Mouse (Mus musculus) midbrain, embryonic 11.5 days (tissue): Measurements from ENCODE around the gene Atl3. TPM values are rescaled to one million over a fixed set of nuclear protein-coding genes. Genes with fewer than 3 reads are reported as not detected.

ENCODE experiments used
- ATAC-seq: fragments of 200-750 bp; cut with Nextera tagmentation; 2 replicates; pipeline ENCODE4 v1.8.0; 2017; ENCODE audit warnings: moderate TSS enrichment, moderate library complexity; ENCODE audit not compliant: low FRiP score
- DNase-seq: peaks from one replicate; pipeline ENCODE4 v3.0.0; 2015; ENCODE audit warnings: low spot score; ENCODE audit errors: missing footprints
- H3K27ac ChIP-seq: fragments of 300-500 bp; sonication (generic); 2 replicates; pipeline ENCODE4 v1.5.1; 2014; ENCODE audit warnings: low read depth, low read length
- H3K27me3 ChIP-seq: fragments of 300-500 bp; sonication (generic); 2 replicates; pipeline ENCODE4 v1.6.1; 2014; ENCODE audit warnings: mild to moderate bottlenecking, low read length, moderate library complexity, mixed read lengths; ENCODE audit not compliant: control insufficient read depth, insufficient read depth
- H3K36me3 ChIP-seq: fragments of 300-500 bp; sonication (generic); 2 replicates; pipeline ENCODE4 v1.6.1; 2014; ENCODE audit warnings: mild to moderate bottlenecking, low read length, moderate library complexity, mixed read lengths; ENCODE audit not compliant: control insufficient read depth, insufficient read depth
- H3K4me1 ChIP-seq: fragments of 300-500 bp; sonication (generic); 2 replicates; pipeline ENCODE4 v1.6.1; 2014; ENCODE audit warnings: low read length; ENCODE audit not compliant: control insufficient read depth, insufficient read depth
- H3K4me2 ChIP-seq: fragments of 300-500 bp; sonication (generic); 2 replicates; pipeline ENCODE4 v1.6.1; 2014; ENCODE audit warnings: mild to moderate bottlenecking, moderate library complexity
- H3K4me3 ChIP-seq: fragments of 300-500 bp; sonication (generic); 2 replicates; pipeline ENCODE4 v1.5.1; 2014; ENCODE audit warnings: low read depth, low read length
- H3K9ac ChIP-seq: fragments of 300-500 bp; sonication (generic); 2 replicates; pipeline ENCODE4 v1.6.1; 2014; ENCODE audit warnings: low read length
- H3K9me3 ChIP-seq: fragments of 300-500 bp; sonication (generic); 2 replicates; pipeline ENCODE4 v1.6.1; 2016; ENCODE audit warnings: low read length; ENCODE audit not compliant: control insufficient read depth
- WGBS: fragments of 180-500 bp; shearing (Covaris S2); extraction: QIAGEN DNeasy Blood & Tissue Kit; methylation state at CpG from one replicate; pipeline ENCODE4 v1.1.7; 2014; 5-methylcytosine and 5-hydroxymethylcytosine counted together
- polyA plus RNA-seq: library from polyadenylated mRNA; unstranded; fragments of >200 nt; fragmentation: Nextera tagmentation; extraction: Ambion mirVana; gene quantifications from 2 replicates; pipeline ENCODE4 v1.2.1, GENCODE M21; 2014

The Atl3 gene
- polyA plus RNA-seq, 1 experiment from 2014 or later = 8.5 TPM

- 74% methylated on average over 3 of the region's 3 CpGs for WGBS
- DNase-seq = no peak
These were observed 67.6 kb downstream of the Atl3 start for GRCm38 (mm10) chr19:7561456-7561855.

DNA sequence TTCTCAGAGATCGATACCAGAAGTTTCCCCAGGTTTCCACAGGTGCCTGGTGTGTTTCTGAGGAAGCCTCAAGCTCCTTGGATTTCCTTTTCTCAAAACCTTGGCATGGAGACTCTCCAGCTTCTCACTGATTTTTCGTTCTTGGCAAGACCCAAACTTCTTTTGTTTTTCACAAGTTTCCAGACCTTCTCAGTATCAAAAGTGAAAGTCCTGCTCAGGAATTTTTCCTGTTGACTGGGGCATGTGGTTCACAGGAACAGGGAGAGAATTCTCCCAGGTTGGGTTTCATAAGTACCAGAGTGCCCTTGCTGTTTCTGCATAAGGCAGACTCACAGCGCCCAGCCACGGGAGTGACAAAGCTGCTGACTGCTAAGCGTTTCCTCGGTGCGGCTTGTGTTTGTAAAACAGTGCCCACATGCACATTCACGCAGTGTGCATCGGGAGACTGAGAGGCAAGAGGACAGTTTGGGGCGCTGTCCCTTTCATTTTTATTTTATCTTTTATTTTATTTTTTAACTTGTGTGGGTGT lies 68.8 kb downstream of the Atl3 start:
- no peak overlapping the region for H3K27ac ChIP-seq
- H3K4me1 ChIP-seq = peaks cover 3% of the 10 kb centered on the region
- H3K36me3 ChIP-seq = no peaks in the 10 kb centered on the region
- no peak overlapping the region for H3K4me2 ChIP-seq
- peaks cover 8% of the 10 kb centered on the region; the same call in 1 of the 2 replicates for H3K27me3 ChIP-seq
- H3K4me3 ChIP-seq = no peak overlapping the region
- H3K9me3 ChIP-seq = no peaks in the 10 kb centered on the region
- ATAC-seq (no peak), DNase-seq (peak; percentile 60)
- H3K9ac ChIP-seq = no peak overlapping the region
- 83% methylated on average over 10 of the region's 10 CpGs for WGBS

More at GRCm38 (mm10) chr19:7561456-7561855, 67.6 kb downstream of the Atl3 start:
- Histone ChIP-seq H3K4me2 (no peak overlapping the region), H3K9ac (no peak overlapping the region), H3K27me3 (peaks cover 8% of the 10 kb centered on the region; the same call in 1 of the 2 replicates), H3K9me3 (no peaks in the 10 kb centered on the region), H3K4me1 (peaks cover 6% of the 10 kb centered on the region), H3K27ac (no peak overlapping the region), H3K4me3 (no peak overlapping the region), H3K36me3 (no peaks in the 10 kb centered on the region)
- ATAC-seq = no peak

- no peak for ATAC-seq
These were observed 69.8 kb downstream of the Atl3 start for GRCm38 (mm10) chr19:7563676-7564075.

DNA sequence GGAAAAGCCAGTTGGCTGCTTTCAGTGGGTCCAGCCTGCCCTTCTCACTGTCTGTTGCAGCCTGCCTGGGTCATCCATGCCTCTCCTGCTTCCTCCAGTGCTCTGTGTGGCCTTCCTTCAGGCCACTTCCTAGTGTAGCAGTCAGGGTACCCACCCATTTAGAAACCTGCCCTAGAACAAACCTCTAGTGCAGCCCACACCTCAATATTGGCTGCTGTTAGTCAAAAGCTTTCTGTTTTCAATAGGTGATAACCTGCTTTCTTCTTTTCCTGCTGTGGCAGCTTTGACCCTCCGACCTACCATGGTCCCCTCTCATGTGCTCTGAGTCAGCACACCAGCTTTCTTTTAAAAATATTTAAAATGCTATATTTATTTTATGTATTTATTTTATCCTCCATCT lies 70.6 kb downstream of the Atl3 start:
- no peak overlapping the region for H3K4me3 ChIP-seq
- no peaks in the 10 kb centered on the region for H3K9me3 ChIP-seq
- no peak overlapping the region for H3K27ac ChIP-seq
- no peaks in the 10 kb centered on the region for H3K27me3 ChIP-seq
- no peak overlapping the region for H3K9ac ChIP-seq
- H3K4me2 ChIP-seq = no peak overlapping the region
- no peaks in the 10 kb centered on the region for H3K4me1 ChIP-seq
- no peaks in the 10 kb centered on the region for H3K36me3 ChIP-seq
- WGBS = 86% methylated on average over 1 of the region's 1 CpGs
- no peak for DNase-seq
- ATAC-seq = no peak

More at GRCm38 (mm10) chr19:7563676-7564075, 69.8 kb downstream of the Atl3 start:
- WGBS = 89% methylated on average over 2 of the region's 2 CpGs
- H3K4me2 ChIP-seq = no peak overlapping the region
- no peaks in the 10 kb centered on the region for H3K9me3 ChIP-seq
- H3K27me3 ChIP-seq = no peaks in the 10 kb centered on the region
- no peak overlapping the region for H3K27ac ChIP-seq
- no peak for DNase-seq
- H3K9ac ChIP-seq = no peak overlapping the region
- no peaks in the 10 kb centered on the region for H3K36me3 ChIP-seq
- no peaks in the 10 kb centered on the region for H3K4me1 ChIP-seq
- no peak overlapping the region for H3K4me3 ChIP-seq

GRCm38 (mm10) chr19:7566826-7567225 lies 73.0 kb downstream of the Atl3 start:
- no peaks in the 10 kb centered on the region for H3K36me3 ChIP-seq
- H3K27ac ChIP-seq = no peak overlapping the region
- ATAC-seq = no peak
- 67% methylated on average over 3 of the region's 3 CpGs for WGBS
- H3K9me3 ChIP-seq = no peaks in the 10 kb centered on the region
- H3K4me3 ChIP-seq = no peak overlapping the region
- no peak for DNase-seq
- H3K9ac ChIP-seq = no peak overlapping the region
- no peak overlapping the region for H3K4me2 ChIP-seq
- no peaks in the 10 kb centered on the region for H3K4me1 ChIP-seq
- H3K27me3 ChIP-seq = no peaks in the 10 kb centered on the region

- no peak for ATAC-seq
- H3K27ac ChIP-seq = no peak overlapping the region
- H3K9me3 ChIP-seq = no peaks in the 10 kb centered on the region
- no peak overlapping the region for H3K4me3 ChIP-seq
- peak; percentile 54 for DNase-seq
- H3K36me3 ChIP-seq = no peaks in the 10 kb centered on the region
- H3K27me3 ChIP-seq = no peaks in the 10 kb centered on the region
- no peaks in the 10 kb centered on the region for H3K4me1 ChIP-seq
- 50% methylated on average over 3 of the region's 3 CpGs for WGBS
- H3K9ac ChIP-seq = no peak overlapping the region
- no peak overlapping the region for H3K4me2 ChIP-seq
These were observed 74.5 kb downstream of the Atl3 start for GRCm38 (mm10) chr19:7568364-7568763.

DNA sequence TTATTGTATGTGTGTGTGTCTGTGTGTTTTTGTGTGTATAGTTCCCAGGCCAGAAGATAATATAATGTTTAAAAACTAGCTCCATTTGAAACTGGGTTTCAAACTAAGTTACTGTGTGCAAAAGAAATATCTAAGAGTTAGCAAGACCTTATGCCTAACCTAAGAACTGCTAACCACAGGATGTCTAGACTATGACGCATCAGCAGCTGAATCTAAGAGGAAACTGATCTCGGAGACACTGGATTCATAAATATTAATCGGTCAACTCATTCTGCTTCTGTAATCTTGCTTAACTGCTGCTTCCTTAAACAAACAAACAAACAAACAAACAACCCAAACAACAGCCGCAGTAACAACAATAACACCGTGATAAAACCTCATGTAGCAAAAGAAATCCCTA lies 75.8 kb downstream of the Atl3 start:
- no peak overlapping the region for H3K27ac ChIP-seq
- H3K4me2 ChIP-seq = no peak overlapping the region
- no peaks in the 10 kb centered on the region for H3K36me3 ChIP-seq
- DNase-seq = no peak
- no peak overlapping the region for H3K4me3 ChIP-seq
- H3K27me3 ChIP-seq = no peaks in the 10 kb centered on the region
- no peaks in the 10 kb centered on the region for H3K4me1 ChIP-seq
- no peaks in the 10 kb centered on the region for H3K9me3 ChIP-seq
- WGBS = 90% methylated on average over 5 of the region's 5 CpGs
- H3K9ac ChIP-seq = no peak overlapping the region
- no peak for ATAC-seq

DNA sequence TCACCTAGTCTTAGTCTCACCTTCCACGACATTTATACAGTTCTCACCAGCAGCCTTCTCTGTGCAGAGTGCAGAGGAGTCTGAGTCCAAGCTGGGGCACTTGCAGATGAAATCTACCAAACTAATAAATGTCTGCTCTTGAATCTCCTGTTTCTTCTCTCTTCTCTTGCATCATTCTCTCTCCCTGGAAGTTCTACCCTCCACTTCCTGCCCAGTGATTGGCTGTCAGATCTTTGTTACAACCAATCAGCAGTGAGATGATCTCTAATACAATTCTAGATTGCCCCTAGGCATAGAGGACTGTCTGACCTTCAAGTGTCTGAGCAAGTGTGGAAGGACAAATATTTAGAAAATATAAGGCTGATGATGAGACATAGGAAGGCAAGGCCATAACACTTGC lies 82.3 kb downstream of the Atl3 start:
- Histone ChIP-seq H3K9me3 (no peaks in the 10 kb centered on the region), H3K36me3 (no peaks in the 10 kb centered on the region), H3K4me3 (no peak overlapping the region), H3K27ac (no peak overlapping the region), H3K4me2 (no peak overlapping the region), H3K27me3 (no peaks in the 10 kb centered on the region), H3K4me1 (no peaks in the 10 kb centered on the region), H3K9ac (no peak overlapping the region)
- DNase-seq (no peak), ATAC-seq (no peak)
- WGBS = 75% methylated on average over 1 of the region's 1 CpGs

- no peak overlapping the region for H3K4me3 ChIP-seq
- H3K27ac ChIP-seq = no peak overlapping the region
- no peak for DNase-seq
- no peak overlapping the region for H3K9ac ChIP-seq
- H3K4me2 ChIP-seq = no peak overlapping the region
- H3K36me3 ChIP-seq = no peaks in the 10 kb centered on the region
- no peak for ATAC-seq
- H3K9me3 ChIP-seq = no peaks in the 10 kb centered on the region
- H3K27me3 ChIP-seq = no peaks in the 10 kb centered on the region
- WGBS = 80% methylated on average over 3 of the region's 3 CpGs
- H3K4me1 ChIP-seq = no peaks in the 10 kb centered on the region
These were observed 83.9 kb downstream of the Atl3 start for GRCm38 (mm10) chr19:7577710-7578109.
